Mouse (Mus musculus): ENCODE measurements at regions not wholly inside any gene's neighbourhood (a gene's known extent, or its start where the extent isn't known, plus 50 kb on each side); places are given as distances from the start of the nearest gene placed in this dataset.
"Not testable (repeated sequence)": the region's sequence is repeated elsewhere in the genome, so short reads cannot be mapped to it uniquely, and the experiment has no call there.

- peak; percentile 60 to 72 for DNase-seq
Measured at GRCm38 (mm10) chr4:145774241-145774761, 94.3 kb upstream of the Zfp986 start.

GRCm38 (mm10) chr4:145774884-145775283 is 93.7 kb upstream of the Zfp986 start:
- not testable (repeated sequence) for DNase-seq

- DNase-seq: not testable (repeated sequence)
Measured at GRCm38 (mm10) chr4:145776531-145776930, 92.1 kb upstream of the Zfp986 start.

- DNase-seq: not testable (repeated sequence)
Measured at GRCm38 (mm10) chr4:145781281-145781896, 87.2 kb upstream of the Zfp986 start.

DNA sequence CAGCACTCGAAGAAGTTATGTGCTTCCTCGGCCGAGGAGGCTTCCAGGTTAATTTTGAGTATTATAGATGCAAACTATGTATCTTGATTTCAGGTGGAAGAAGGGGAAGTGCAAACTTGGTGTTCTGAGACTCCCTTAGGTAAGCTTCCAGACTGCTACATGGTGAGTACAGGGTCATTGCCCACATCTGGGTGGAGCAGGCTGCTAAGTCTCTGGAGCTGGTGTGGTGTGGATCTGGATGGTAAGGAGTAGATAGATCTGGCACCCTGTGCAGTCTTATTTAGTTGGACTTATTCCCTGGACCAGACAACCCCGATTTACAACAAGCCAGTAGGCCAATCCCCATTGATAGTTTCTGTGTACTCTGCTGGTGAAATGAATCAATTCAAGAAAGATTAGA is 53.9 kb upstream of the Zfp986 start:
- DNase-seq: not testable (repeated sequence)

All from kidney, postnatal 4 days (tissue).